Mouse (Mus musculus): Measurements from ENCODE around the gene Smtnl2.
"Not testable (repeated sequence)": the region's sequence is repeated elsewhere in the genome, so short reads cannot be mapped to it uniquely, and the experiment has no call there.

The Smtnl2 gene

DNA sequence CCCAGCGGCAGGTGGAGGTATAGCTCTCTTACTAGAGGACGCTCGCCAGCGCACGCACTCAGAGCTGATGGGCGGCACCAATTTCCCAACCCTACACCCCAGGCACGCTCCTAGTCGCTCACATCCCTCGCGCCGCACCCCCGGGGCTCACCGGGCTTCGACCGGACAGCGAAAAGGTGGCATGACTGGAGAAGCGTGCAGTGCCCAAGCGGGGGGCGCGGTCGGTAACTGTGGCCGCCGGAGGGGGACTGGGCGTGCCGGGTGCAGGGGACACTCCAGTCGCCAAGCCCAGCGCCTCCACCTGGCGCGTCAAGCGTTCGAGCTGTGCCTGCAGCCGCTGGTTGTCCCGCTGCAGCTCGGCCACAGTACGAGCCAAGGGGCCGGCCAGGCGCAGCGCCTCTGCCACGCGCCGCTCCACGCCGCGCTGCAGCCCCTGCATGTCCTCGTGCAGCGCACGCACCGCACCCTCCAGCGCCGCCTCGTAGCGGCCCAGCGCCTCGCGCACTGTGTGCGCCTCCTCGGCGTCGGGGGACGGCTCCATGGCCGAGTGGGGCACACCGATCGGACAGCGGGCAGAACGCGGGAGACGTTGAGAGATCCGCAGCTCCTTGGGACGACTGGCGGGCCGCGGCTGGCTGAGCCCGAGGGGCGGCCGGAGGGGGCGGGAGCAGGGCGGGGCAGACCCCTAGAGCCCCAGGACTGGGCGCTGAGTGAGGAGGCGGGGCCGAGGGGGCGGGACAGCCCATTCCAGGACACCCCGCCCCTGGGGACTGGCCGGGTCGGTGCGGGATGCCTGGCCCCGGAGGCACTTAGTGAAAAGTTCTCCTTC is at the start of gene Smtnl2:
Gene Smtnl2, minus strand, starts transcription at position 621 of the 829 bp plus-strand sequence.
- in situ Hi-C loops (cut with MboI) = no loop called here

DNA sequence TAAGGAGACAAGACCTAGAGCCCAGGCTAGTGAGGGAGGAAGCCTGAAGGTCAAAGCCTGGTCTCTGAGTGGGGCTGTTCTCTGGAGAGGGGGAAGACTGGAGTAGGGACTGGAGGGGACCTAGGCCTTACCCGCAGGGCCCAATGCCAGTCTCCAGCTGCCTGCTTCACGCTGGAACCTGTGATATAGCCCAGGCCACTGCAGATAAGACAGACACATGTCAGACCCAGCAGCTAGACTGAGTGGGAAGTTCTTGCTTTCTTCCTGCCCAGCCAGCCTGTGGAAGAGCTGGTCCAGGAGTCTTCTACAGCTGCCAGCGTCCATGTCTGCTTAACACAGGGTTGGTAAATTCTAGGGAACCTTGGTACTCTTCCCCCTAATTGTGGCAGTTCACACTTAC is 47.0 kb upstream of the Smtnl2 start:
- in situ Hi-C loops (cut with MboI) = no loop called here

DNA sequence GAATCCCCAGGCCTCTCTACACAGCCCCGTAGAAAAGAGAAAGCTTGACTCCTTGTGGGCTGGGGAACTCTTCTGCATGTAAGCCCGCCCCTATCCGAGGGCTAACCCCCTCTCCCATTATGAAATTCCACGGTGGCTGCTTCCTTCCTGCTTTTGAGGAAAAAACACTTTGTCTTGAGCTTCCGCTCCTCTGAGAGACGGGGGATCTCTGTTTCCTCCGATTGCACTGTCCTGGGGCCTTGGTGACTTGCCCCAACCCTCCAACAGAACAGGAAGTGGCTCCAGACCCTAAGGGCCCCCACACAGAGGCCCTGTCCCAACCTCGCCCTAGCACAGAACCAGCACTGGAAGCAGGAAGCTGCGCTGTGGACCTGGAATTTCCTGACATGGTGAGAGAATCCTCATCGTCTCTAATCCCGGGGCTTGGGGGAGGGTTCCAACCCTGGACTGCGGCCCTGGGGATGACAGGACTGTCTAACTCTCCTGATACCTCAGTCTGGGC is 46.5 kb upstream of the Smtnl2 start:
- in situ Hi-C loops (cut with MboI) = no loop called here

DNA sequence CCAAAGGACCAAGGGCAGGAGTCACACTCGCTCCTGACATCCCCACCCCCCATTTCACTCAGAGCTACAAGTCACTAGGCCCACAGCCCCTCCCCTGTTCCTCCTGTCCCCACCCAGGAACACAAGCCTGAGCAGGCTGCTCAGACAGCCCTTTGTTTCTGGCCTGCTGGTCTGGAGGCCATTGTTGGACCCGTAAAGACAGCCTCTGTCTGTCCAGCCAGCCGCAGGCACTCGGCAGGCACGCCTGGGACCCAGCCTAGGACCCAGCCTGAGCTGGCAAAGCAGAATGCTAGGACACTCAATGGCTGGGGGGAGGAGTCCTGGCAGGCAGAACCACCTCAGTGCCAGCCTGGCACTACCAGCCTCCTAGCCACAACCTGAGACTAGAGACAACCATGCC is 44.2 kb upstream of the Smtnl2 start:
- in situ Hi-C loops (cut with MboI) = no loop called here

DNA sequence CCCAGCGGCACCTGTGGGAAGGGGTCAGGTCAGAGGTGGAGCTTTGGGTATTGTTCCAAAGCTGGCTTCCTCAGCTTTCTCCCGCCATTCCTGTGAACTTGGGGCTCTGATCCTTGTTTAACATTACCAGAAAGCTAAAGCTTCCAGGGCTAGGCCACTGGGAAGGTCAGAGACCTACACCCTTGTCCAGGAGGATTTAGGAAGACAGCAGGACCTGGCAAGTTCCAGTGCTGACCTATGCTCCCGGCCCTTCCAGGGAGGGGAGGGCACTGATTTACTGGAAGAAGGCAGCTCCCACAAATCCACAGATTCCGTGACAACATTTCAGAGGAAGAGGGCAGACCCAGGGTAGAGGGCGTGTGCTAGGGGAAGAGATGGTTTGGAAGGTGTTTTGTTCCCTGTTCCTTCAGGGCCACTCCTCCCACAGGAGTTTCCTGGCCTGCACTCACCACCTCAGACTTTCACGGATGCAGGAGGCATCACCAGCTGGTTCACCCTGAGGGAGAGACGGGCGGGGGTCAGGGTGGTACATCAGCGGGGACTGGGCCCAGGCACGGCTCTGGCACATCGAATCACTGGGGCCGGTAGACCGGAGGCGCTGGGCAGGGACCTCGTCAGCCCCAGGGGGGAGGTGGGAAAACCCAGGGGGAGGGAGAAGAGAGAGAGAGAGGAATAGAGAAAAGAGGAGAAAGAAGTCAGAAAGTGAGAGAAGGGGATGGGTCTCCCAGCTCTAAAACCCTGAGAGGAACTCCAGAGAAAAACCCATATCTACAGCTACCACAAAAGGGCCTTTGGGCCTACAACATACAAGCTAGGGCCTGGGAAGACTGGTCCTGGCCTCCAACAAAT is 41.8 kb upstream of the Smtnl2 start:
- in situ Hi-C loops (cut with MboI) = no loop called here

DNA sequence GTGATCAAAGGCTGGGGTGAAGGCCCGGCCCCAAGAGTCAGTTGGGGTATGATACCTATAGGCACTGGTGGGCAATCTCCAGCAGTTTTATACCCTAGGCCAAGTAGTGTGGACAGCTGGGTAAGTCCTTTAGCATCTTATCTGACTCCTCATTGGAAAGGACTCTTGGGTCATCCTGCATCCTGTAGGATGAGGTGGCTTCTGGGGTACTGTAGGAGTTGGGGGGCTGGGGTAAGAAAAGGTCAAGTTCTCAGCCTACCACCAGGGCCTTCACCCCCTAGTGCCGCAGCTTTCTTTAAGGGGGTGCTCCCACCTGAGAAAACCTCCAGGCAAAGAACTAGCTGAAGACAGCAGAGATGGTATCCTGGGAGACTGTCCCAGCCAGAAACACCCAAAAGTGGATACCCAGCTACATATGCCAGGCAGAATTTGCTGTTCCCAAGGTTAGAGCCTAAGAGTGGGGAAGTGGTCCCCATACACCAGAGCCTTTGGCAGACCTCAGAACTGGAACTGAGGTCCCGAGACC is 40.7 kb upstream of the Smtnl2 start:
- in situ Hi-C loops (cut with MboI) = no loop called here

DNA sequence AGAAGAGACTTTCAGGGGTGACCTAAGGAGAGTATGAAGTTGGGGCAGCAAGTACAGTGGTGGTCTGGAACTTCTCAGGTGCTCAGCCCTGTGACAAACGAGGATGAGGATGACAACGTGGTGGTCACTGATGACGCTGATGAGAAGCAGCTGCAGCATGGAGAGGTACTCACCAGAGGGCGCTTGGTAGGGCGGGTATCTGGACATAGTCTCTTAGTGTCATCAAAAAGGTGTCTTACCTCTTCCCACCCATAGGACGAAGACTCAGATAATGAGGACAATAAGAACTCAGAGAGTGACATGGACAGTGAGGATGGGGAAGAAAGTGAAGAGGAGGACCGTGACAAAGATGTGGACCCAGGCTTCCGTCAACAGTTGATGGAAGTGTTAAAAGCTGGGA is 36.0 kb upstream of the Smtnl2 start:
- in situ Hi-C loops (cut with MboI) = no loop called here

DNA sequence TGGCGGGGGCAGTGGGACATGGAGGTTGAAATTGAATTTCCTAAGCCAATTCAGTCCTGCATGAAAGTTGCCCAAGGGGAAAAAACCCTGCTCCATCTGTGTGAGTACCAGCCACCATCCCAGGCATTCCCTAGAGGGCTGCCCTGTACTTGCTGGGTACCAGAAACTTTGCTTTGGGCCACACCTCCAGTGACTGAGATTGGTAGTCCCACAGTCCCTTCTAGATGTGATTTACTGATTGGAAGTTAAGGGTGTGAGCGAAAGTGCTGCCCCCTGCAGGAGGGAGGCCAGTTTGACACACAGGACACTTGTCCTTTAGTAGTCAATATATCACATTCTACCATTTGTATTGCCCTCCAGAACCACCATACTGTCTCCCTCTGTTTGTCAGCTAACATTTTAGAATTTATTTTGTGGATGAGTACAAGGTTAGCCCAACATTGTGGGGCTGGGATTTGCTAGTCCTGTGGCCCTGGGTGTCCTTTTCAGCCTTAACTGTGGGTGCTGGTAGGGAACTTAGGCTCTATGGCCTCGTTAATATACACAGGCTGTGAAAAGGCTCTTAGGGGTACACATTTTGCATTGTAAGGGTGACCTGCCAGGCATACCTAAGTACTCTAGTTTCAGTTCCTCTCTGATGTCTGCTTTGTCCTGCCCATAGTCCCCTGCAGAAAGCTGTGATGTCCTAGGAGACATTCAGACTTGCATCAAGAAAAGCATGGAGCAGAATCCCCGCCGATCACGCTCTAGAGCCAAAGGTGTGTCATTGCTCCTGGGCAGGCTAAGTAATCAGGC is 35.0 kb upstream of the Smtnl2 start:
- in situ Hi-C loops (cut with MboI) = no loop called here

DNA sequence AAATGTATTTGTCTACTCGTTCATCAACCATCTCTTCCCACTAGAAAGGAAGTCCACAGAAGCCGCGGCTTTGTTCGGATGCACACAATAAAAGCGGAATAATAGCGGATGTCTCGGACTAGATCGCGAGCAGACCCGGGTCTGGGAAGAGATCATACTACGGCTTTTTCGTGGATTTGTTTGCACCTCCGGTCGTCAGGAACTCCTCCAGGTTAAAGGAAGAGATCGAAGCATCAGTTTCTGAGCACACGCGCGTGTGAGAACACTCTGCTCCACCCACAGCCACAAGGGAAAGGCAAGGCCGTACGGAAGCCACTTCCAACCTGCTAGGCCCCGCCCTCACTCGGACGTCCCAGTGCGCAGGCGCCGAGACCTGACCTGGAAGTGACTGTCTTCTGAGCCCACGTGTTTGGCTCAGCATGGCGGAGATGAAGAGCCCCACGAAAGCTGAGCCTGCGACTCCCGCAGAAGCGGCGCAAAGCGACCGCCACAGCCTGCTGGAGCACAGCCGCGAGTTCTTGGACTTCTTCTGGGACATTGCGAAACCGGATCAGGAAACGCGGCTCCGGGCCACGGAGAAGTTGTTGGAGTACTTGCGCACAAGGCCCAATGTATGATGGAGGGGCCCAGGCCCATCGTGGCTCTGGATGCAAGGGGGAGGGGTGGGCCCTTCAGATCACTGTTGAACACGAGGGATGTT is 29.6 kb upstream of the Smtnl2 start, which contains the start of gene Mybbp1a:
Gene Mybbp1a, plus strand, starts transcription at position 391 of the 700 bp plus-strand sequence.
- in situ Hi-C loops (cut with MboI) = no loop called here

DNA sequence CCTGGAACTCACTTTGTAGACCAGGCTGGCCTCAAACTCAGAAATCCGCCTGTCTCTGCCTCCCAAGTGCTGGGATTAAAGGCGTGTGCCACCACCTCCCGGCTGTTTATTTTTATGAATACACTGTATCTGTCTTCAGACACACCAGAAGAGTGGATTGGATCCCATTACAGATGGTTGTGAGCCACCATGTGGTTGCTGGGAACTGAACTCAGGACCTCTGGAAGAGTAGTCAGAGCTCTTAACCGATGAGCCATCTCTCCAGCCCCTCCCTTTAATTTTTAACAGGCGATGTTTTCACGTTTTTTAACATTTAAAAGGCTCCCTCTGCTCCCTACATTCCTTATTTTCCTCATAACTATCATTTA is 29.1 kb upstream of the Smtnl2 start:
- in situ Hi-C loops (cut with MboI) = not testable (repeated sequence)

DNA sequence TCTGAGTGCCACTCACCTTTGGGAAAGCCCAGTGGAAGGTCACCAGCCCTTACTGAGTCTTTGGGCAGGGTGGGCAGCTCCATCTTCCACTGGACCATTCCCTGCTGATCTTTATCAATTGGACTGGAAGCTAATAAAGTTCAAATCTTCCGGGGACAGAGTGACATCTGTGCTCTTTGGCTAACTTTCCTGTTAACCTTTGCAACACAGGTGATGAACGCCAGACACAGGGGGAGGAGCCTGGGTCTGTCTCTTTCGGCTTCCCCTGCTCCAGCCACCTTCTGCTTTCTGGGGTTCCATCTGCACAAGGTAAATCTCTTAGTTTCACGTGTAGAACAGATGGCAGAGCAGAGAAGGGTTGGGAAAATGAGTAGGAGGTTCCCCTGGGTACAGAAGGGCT is 26.9 kb upstream of the Smtnl2 start:
- in situ Hi-C loops (cut with MboI) = no loop called here

DNA sequence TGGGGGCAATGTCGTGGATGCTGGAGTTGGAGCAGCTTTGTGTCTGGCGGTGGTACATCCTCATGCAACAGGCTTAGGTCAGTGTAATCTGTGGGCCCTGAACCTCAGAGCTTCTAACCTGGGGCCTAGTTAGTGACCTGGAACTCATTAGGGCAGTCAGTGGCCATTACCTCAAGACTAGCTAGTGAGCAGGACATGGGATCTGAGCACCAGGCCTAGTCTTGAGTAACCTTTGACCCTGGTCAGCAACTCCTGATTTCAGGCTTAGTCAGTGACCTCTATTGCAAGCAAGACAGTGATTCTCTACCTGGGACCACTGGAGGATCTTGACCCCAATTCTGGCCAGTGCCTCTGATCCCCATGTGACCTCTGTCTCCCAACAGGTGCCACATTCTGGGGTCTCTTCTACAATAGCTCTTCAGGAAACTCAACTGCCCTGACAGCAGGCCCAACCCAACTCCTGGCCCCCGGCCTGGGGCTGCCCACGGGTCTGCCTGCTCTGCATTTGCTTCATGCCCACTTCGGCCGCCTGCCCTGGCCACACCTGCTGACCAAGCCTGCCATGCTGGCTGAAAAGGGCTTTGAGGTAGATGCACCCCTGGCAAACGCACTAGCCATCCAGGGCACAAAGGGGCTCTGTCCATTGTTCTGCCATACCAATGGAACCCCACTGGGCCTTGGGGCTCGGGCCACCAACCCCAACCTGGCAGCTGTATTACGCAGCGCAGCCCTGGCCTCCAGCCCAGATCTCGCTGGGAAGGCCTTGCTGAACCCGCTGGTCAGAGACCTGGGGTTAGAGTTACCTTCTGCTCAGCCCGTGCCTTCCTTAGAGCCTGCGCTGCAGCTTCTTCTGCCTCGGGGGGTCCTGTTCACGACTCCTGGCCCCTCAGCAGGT is 25.5 kb upstream of the Smtnl2 start:
- in situ Hi-C loops (cut with MboI) = no loop called here

DNA sequence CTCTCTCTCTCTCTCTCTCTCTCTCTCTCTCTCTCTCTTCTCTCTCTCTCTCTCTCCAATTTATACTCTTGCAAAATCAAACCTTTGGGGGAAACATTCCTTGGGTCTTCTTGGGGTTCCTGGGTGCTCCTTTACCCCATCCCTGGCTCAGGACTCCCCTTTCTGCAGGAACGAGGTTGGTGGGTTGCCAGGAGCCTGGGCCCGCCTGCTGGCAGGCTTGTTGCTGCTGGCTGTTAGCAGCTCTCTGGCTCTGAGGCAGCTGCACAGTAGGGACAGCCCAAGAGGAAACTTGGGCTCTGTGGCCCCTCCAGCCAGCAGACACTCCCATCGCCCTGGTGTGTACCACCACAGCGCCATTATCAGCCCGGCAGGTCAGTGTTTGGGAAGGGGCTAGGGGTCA is 24.8 kb upstream of the Smtnl2 start:
- in situ Hi-C loops (cut with MboI) = no loop called here

DNA sequence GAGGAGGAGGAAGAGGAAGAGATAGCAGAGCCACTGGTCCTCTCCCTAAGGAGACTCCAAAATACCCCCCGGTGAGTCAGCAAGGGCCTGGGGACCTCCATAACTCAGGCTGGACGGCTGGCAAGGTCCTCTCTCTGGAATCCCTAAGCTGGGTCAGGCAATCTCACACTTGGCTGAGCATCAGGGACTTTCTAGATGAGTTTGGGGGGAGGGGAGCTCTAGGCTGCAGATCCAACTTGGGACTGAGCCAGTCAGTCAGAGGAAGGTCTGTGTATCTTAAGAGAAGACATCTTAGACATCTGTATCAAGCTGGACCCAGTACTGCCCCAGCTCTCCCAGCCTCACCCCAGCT is 24.2 kb upstream of the Smtnl2 start:
- in situ Hi-C loops (cut with MboI) = no loop called here

DNA sequence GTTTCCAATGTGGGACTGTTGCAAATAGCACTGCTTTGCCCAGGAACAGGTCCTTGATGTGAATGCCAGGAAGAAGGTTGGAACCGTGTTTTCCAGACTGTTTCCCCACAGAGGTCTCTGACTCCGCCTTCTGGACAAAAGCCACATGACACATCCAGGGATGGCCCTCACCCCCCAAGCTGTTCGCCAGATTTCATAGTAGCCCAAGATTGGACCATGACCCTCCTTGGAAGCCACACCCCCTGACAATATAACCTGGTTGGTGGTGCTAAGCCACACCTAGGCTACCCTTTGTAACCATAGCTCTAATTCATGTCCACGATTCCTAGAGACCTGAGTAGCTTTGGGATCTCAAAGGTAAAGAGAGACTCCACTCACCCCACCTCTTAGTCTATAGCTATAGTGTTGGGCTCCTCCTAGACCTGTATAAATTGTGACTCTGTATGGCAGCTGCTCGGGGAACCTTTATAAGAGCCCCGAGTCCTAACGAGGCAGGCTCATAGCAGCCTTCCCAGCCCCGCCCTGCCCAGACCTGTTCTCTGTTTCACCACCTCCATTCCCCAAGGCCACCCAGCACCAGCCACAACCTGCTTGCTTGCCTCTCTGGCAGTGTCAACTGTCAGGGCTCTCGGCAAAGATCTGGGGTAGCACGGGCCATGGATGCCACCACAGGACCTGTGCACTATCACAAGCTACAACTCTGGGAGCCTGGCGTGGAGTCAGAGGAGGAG is 23.6 kb upstream of the Smtnl2 start, which contains the start of gene Ggt6:
Gene Ggt6, plus strand, starts transcription at position 564 of the 731 bp plus-strand sequence.
- in situ Hi-C loops (cut with MboI) = no loop called here

DNA sequence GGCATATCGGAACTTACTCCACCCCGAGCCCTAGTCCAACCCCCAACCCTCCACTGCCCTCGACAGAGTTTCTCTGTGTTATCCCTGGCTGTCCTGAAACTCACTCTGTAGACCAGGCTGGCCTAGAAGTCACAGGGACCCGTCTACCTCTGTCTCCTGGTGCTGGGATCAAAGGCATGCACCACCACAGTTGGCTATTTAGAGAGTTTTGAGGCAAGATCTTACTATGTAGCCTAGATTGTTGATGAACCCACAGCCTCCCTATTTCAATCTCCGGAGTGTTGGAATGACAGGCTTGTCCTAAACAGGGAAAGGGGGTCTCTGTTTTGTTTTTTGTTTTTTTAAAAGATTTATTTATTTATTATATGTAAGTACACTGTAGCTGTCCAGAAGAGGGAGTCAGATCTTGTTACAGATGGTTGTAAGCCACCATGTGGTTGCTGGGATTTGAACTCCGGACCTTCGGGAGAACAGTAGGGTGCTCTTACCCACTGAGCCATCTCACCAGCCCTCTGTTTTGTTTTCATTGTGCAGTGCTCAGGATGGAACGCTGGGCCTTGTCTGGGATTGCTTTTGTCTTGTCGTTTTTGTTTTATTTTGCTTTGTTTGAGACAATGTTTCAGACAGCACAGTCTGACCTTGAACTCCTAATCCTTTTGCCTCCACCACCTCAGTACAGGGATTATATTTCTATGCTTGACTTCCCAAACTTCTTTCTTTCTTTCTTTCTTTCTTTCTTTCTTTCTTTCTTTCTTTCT is 19.0 kb upstream of the Smtnl2 start:
- in situ Hi-C loops (cut with MboI) = not testable (repeated sequence)

DNA sequence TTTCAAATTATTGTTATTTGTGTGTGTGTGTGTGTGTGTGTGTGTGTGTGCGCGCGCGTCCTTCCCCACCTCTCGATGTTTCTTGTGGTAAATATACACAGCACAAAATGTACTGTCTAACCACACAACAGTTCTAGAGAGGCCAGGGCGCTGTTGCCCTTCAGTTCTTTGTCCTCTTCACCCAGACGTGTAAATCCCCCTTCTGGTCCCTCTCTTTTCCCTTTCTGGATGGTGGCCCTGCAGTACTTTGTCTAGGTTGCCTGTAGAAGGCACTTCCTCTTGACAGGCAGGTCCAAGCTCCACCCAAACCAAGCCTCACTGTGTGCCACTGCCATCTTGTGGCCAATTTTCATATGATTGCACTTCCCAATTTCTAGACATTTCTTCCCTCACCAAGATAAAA is 17.8 kb upstream of the Smtnl2 start:
- in situ Hi-C loops (cut with MboI) = no loop called here

DNA sequence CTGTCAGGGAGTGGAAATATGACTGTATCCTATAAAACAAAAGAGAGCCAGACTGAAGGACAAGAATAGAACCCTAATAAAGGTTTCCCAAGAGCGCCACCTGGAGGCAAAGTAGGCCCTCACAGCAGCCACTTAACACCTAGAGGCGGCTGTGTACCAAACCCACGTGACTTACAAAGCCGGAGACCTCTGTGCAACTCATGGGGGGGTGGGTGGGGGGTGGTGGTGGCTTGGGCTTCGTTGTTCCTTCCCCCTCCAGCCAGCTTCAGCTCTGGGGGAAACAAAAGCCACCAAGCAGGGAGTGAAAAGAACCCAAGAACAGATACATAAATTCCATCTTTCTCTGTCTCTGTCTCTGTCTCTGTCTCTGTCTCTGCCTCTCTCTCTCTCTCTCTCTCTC is 17.2 kb upstream of the Smtnl2 start:
- in situ Hi-C loops (cut with MboI) = no loop called here

DNA sequence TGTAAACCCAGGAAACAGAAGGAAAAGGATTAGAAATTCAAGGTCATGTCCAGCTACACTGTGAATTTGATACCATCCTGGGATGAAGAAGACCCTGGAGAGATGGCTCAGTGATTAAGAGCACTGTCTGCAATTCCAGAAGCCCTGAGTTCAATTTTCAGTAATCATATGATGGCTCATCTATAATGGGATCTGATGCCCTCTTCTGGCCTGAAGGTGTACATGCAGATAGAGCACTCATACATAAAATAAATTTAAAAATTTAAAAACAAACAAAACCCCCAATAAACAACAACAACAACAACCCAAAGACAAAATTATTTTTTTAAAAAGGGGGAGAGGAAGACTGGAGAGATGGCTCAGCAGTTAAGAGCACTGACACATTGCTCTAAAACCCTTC is 15.4 kb upstream of the Smtnl2 start:
- in situ Hi-C loops (cut with MboI) = no loop called here

All from mature B cell (primary cell).